In the genomic region with DNA sequence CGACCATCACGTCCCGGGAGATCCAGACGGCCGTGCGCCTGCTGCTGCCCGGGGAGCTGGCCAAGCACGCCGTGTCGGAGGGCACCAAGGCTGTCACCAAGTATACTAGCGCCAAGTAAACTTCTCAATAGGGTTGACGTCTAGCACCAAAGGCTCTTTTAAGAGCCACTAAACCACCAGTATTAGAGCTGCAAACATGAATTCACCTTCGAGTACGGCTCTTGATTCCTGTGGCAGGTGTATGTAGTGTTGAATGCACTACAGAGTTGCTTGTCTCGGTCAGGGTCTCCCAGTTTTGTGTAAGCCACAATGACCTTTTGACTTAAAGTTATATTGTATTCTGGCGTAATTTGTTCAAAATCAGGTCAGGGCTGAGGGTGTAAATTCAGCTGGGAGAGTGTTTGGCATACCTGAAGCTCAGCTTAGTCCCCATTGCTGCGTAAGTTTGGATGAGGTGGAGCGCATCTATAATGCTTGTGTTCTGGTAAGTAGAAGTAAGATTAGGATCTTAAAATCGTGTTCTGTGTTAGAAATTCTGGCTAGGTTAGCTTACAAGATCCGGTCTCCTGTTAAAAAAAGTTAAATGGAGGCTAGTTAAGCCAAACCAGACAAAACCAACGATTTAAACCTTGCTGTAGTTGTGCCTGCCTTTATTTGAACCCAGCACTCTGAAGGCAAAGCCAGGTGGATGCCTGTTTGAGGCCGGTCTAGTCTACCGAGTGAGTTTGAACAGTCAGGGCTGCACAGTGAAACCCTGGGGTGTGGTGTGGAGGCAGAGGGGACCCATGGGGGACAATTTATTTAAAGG, we compare ENCODE assay signal across 8 mouse cellular contexts. TPM values are rescaled to one million over a fixed set of nuclear protein-coding genes. Genes with fewer than 3 reads are reported as not detected.
DNase-seq lines count a peak whose midpoint lies in the region; ATAC-seq and TF ChIP-seq lines count a peak whose summit lies in the region.

No protein-coding gene starts in this region.

- no peak for TF ChIP-seq CTCF in C2C12 (IDR thresholded peaks at IDR 0.05; ENCODE audit: control insufficient read depth, insufficient read depth, insufficient read length)
- no peak for TF ChIP-seq CTCF in olfactory bulb, adult 2 months (IDR thresholded peaks at IDR 0.05; ENCODE audit: insufficient read depth, low read depth, low read length)

- H3K27ac ChIP-seq in heart, embryonic 10.5 days: peak overlapping the region; percentile 87
- H3K27ac ChIP-seq in embryonic facial prominence, embryonic 14.5 days (replicated peaks; ENCODE audit: low read depth, low read length): peak overlapping the region; percentile 88
- H3K27ac ChIP-seq in limb, embryonic 13.5 days: peak overlapping the region; percentile 90
- no peak overlapping the region for H3K27ac ChIP-seq in olfactory bulb, adult 2 months (ENCODE audit: insufficient read depth, low read depth, low read length)

- no peak for TF ChIP-seq POLR2A in olfactory bulb, adult 2 months (IDR thresholded peaks at IDR 0.05; ENCODE audit: insufficient read depth, low read depth, low read length)

- H3K79me3 ChIP-seq in C2C12 (ENCODE audit: low read depth): no peaks in the 10 kb centered on the region

- 3% methylated on average over 23 of the region's 23 CpGs for WGBS in heart, embryonic 10.5 days
- WGBS in embryonic facial prominence, embryonic 14.5 days: 2% methylated on average over 14 of the region's 23 CpGs
- WGBS in limb, embryonic 13.5 days: 3% methylated on average over 22 of the region's 23 CpGs
- 3% methylated on average over 20 of the region's 23 CpGs for WGBS in olfactory bulb, adult 2 months

- no peaks in the 10 kb centered on the region for H3K79me2 ChIP-seq in C2C12 (ENCODE audit: control insufficient read depth, insufficient read depth)

- 0 out of 2 replicates have a peak, but pooled peaks have one; percentile 1 for ATAC-seq in embryonic facial prominence, embryonic 14.5 days (ENCODE audit: low read depth)
- no peak; the same call in 1 of the 2 replicates for ATAC-seq in limb, embryonic 13.5 days (ENCODE audit: low FRiP score, low read depth)

- DNase-seq in heart, embryonic 10.5 days (ENCODE audit: low spot score): peak; percentile 75
- DNase-seq in heart, postnatal 4 days: no peak
- no peak for DNase-seq in embryonic facial prominence, embryonic 14.5 days (ENCODE audit: low spot score)
- no peak for DNase-seq in layer of hippocampus, adult 9-10 months (ENCODE audit: low spot score)
- no peak for DNase-seq in cerebellum, postnatal 14 days

- H3ac ChIP-seq in C2C12 (ENCODE audit: control insufficient read depth, insufficient read length, low read depth): peak overlapping the region; percentile 83

- peaks cover 15% of the 10 kb centered on the region; the same call in 1 of the 2 replicates for H3K4me1 ChIP-seq in heart, embryonic 10.5 days
- H3K4me1 ChIP-seq in embryonic facial prominence, embryonic 14.5 days (ENCODE audit: control insufficient read depth, insufficient read depth, low read length): peaks cover 20% of the 10 kb centered on the region
- H3K4me1 ChIP-seq in limb, embryonic 13.5 days: peaks cover 33% of the 10 kb centered on the region
- H3K4me1 ChIP-seq in olfactory bulb, adult 2 months (ENCODE audit: control insufficient read depth, insufficient read depth, low read length): no peaks in the 10 kb centered on the region; the same call in 1 of the 2 replicates

- H3K9me3 ChIP-seq in heart, embryonic 10.5 days: no peaks in the 10 kb centered on the region
- H3K9me3 ChIP-seq in embryonic facial prominence, embryonic 14.5 days (ENCODE audit: control insufficient read depth, low read length): no peaks in the 10 kb centered on the region
- H3K9me3 ChIP-seq in limb, embryonic 13.5 days: no peaks in the 10 kb centered on the region

- H3K4me2 ChIP-seq in embryonic facial prominence, embryonic 14.5 days (ENCODE audit: low read depth, low read length): peak overlapping the region; percentile 64
- H3K4me2 ChIP-seq in limb, embryonic 13.5 days (replicated peaks): peak overlapping the region; percentile 79

- no peaks in the 10 kb centered on the region for H3K36me3 ChIP-seq in heart, embryonic 10.5 days
- H3K36me3 ChIP-seq in C2C12 (ENCODE audit: control insufficient read depth, insufficient read depth): no peaks in the 10 kb centered on the region
- no peaks in the 10 kb centered on the region for H3K36me3 ChIP-seq in embryonic facial prominence, embryonic 14.5 days (ENCODE audit: control insufficient read depth, insufficient read depth, low read length)
- no peaks in the 10 kb centered on the region for H3K36me3 ChIP-seq in limb, embryonic 13.5 days

- H3K9ac ChIP-seq in embryonic facial prominence, embryonic 14.5 days (ENCODE audit: low read depth, low read length): peak overlapping the region; percentile 66
- H3K9ac ChIP-seq in limb, embryonic 13.5 days: peak overlapping the region; percentile 69

- H3K4me3 ChIP-seq in heart, embryonic 10.5 days: peak overlapping the region; percentile 51
- no peak overlapping the region for H3K4me3 ChIP-seq in C2C12 (ENCODE audit: insufficient read depth, poor library complexity, severe bottlenecking)
- peak overlapping the region; percentile 41 for H3K4me3 ChIP-seq in embryonic facial prominence, embryonic 14.5 days (ENCODE audit: low read depth, low read length)
- peak overlapping the region; percentile 46 for H3K4me3 ChIP-seq in limb, embryonic 13.5 days
- peak overlapping the region; percentile 30 for H3K4me3 ChIP-seq in olfactory bulb, adult 2 months (ENCODE audit: insufficient read depth, low read depth, low read length)

- no peaks in the 10 kb centered on the region for H3K27me3 ChIP-seq in heart, embryonic 10.5 days (ENCODE audit: insufficient read depth, poor library complexity, severe bottlenecking)
- no peaks in the 10 kb centered on the region for H3K27me3 ChIP-seq in C2C12 (ENCODE audit: control insufficient read depth, insufficient read depth, insufficient read length)
- H3K27me3 ChIP-seq in embryonic facial prominence, embryonic 14.5 days (replicated peaks; ENCODE audit: control insufficient read depth, insufficient read depth, low read length): no peaks in the 10 kb centered on the region
- H3K27me3 ChIP-seq in limb, embryonic 13.5 days: no peaks in the 10 kb centered on the region

TF ChIP-seq in C2C12, 6 proteins besides CTCF, POLR2A, EP300 and RAD21:
- TF ChIP-seq MYOD1 (IDR thresholded peaks at IDR 0.05; ENCODE audit: control insufficient read depth, insufficient read length, low read depth): no peak
- TF ChIP-seq USF1 (IDR thresholded peaks at IDR 0.05; ENCODE audit: low read depth): no peak
- no peak for TF ChIP-seq MYOG (IDR thresholded peaks at IDR 0.05; ENCODE audit: control insufficient read depth, extremely low read depth, insufficient read length)
- no peak for TF ChIP-seq MAX (IDR thresholded peaks at IDR 0.05)
- TF ChIP-seq CEBPB (IDR thresholded peaks at IDR 0.05; ENCODE audit: low read depth): no peak
- no peak for TF ChIP-seq FOSL1 (IDR thresholded peaks at IDR 0.05; ENCODE audit: insufficient read depth, low read length, poor library complexity, severe bottlenecking)

RNA-seq across cellular contexts. Expression of gene Hist1h2bk, which starts 0.7 kb away (rescaled TPM):
- polyA plus RNA-seq in heart, embryonic 10.5 days (2016; fragmentation: Nextera tagmentation; extraction: Ambion mirVana): 3.1 and 6.4 TPM in 2 replicates
- total RNA-seq in heart, postnatal 4 days (2021): 100 to 1,000 TPM; 416 to 424 TPM
- 12.8 TPM for polyA plus RNA-seq in C2C12 (2012; fragmentation: generic; extraction: Trizol)
- polyA plus RNA-seq in embryonic facial prominence, embryonic 14.5 days (2014; fragmentation: Nextera tagmentation; extraction: Ambion mirVana): 3.9 and 6.6 TPM in 2 replicates
- 14.4 and 16.2 TPM in 2 replicates for polyA plus RNA-seq in limb, embryonic 13.5 days (2015; fragmentation: Nextera tagmentation; extraction: Ambion mirVana)
- polyA plus RNA-seq in olfactory bulb, adult 2 months (2012; ENCODE audit: insufficient read depth, insufficient read length, low replicate concordance, missing spikeins): not detected in 2 replicates

RNA-seq across cellular contexts. Expression of gene Hist1h2ah, which starts 1.0 kb away (rescaled TPM):
- polyA plus RNA-seq in heart, embryonic 10.5 days (2016; fragmentation: Nextera tagmentation; extraction: Ambion mirVana): 3.5 and 4.5 TPM in 2 replicates
- 100 to 1,000 TPM; 504 to 579 TPM for total RNA-seq in heart, postnatal 4 days (2021)
- polyA plus RNA-seq in C2C12 (2012; fragmentation: generic; extraction: Trizol): 9.5 TPM
- polyA plus RNA-seq in embryonic facial prominence, embryonic 14.5 days (2014; fragmentation: Nextera tagmentation; extraction: Ambion mirVana): 13.1 TPM in 1 of 2 replicates, not detected in the other
- 8.8 and 11.8 TPM in 2 replicates for polyA plus RNA-seq in limb, embryonic 13.5 days (2015; fragmentation: Nextera tagmentation; extraction: Ambion mirVana)
- not detected in 2 replicates for polyA plus RNA-seq in olfactory bulb, adult 2 months (2012; ENCODE audit: insufficient read depth, insufficient read length, low replicate concordance, missing spikeins)

RNA-seq across cellular contexts. Expression of gene Hist1h4i, which starts 4.8 kb away (rescaled TPM):
- polyA plus RNA-seq in heart, embryonic 10.5 days (2016; fragmentation: Nextera tagmentation; extraction: Ambion mirVana): 10.6 and 21.8 TPM in 2 replicates
- 100 to 1,000 TPM; 139 to 147 TPM for total RNA-seq in heart, postnatal 4 days (2021)
- polyA plus RNA-seq in C2C12 (2012; fragmentation: generic; extraction: Trizol): 31.8 TPM
- 11.8 and 13.3 TPM in 2 replicates for polyA plus RNA-seq in embryonic facial prominence, embryonic 14.5 days (2014; fragmentation: Nextera tagmentation; extraction: Ambion mirVana)
- polyA plus RNA-seq in limb, embryonic 13.5 days (2015; fragmentation: Nextera tagmentation; extraction: Ambion mirVana): 25.3 and 27.8 TPM in 2 replicates
- polyA plus RNA-seq in olfactory bulb, adult 2 months (2012; ENCODE audit: insufficient read depth, insufficient read length, low replicate concordance, missing spikeins): not detected in 2 replicates

RNA-seq across cellular contexts. Expression of gene Hist1h2ag, which starts 6.4 kb away (rescaled TPM):
- 18.7 and 42.5 TPM in 2 replicates for polyA plus RNA-seq in heart, embryonic 10.5 days (2016; fragmentation: Nextera tagmentation; extraction: Ambion mirVana)
- total RNA-seq in heart, postnatal 4 days (2021): 100 to 1,000 TPM; 359 to 370 TPM
- polyA plus RNA-seq in C2C12 (2012; fragmentation: generic; extraction: Trizol): 9.8 TPM
- 24.9 and 28.8 TPM in 2 replicates for polyA plus RNA-seq in embryonic facial prominence, embryonic 14.5 days (2014; fragmentation: Nextera tagmentation; extraction: Ambion mirVana)
- polyA plus RNA-seq in limb, embryonic 13.5 days (2015; fragmentation: Nextera tagmentation; extraction: Ambion mirVana): 75.9 and 76.5 TPM in 2 replicates
- polyA plus RNA-seq in olfactory bulb, adult 2 months (2012; ENCODE audit: insufficient read depth, insufficient read length, low replicate concordance, missing spikeins): not detected in 2 replicates

RNA-seq across cellular contexts. Expression of gene Hist1h2bj, which starts 6.7 kb away (rescaled TPM):
- polyA plus RNA-seq in heart, embryonic 10.5 days (2016; fragmentation: Nextera tagmentation; extraction: Ambion mirVana): 8.3 and 12.9 TPM in 2 replicates
- total RNA-seq in heart, postnatal 4 days (2021): 100 to 1,000 TPM; 284 to 295 TPM
- 6.8 TPM for polyA plus RNA-seq in C2C12 (2012; fragmentation: generic; extraction: Trizol)
- 3.4 and 7.4 TPM in 2 replicates for polyA plus RNA-seq in embryonic facial prominence, embryonic 14.5 days (2014; fragmentation: Nextera tagmentation; extraction: Ambion mirVana)
- 17.9 TPM in 2 replicates for polyA plus RNA-seq in limb, embryonic 13.5 days (2015; fragmentation: Nextera tagmentation; extraction: Ambion mirVana)
- not detected in 2 replicates for polyA plus RNA-seq in olfactory bulb, adult 2 months (2012; ENCODE audit: insufficient read depth, insufficient read length, low replicate concordance, missing spikeins)

Comparison
In these comparisons a context has a peak if more than half of its experiments do, and no peak if none do; other contexts are left out.
1. RNA of gene Hist1h4i, which starts 4.8 kb away (polyA plus RNA-seq): 31.8 TPM in C2C12 (single experiment), 25.3 to 27.8 TPM in limb, embryonic 13.5 days, 10.6 to 21.8 TPM in heart, embryonic 10.5 days and 11.8 to 13.3 TPM in embryonic facial prominence, embryonic 14.5 days; not detected in olfactory bulb, adult 2 months; every median in the first group is over 10 times any median in the second.